Mouse (Mus musculus) gastrocnemius, postnatal 4 days (tissue): Measurements from ENCODE around the gene Cpa4. TPM values are rescaled to one million over a fixed set of nuclear protein-coding genes. Genes with fewer than 3 reads are reported as not detected.

Source experiments
- DNase-seq, 2 experiments: peaks; one replicate each; pipeline ENCODE4 v3.0.0; 2021 to 2022; ENCODE audit warnings: low spot score in 2 of 2, mixed read lengths in 2 of 2
- total RNA-seq, 2 experiments: library from RNA; stranded (reverse); gene quantifications; 2 replicates each; pipeline ENCODE4 v1.2.3; 2021

Cpa4 gene
- total RNA-seq, 2 experiments from 2014 or later, result 1.7 to 2.0 TPM

- DNase-seq, result no peak
Observed at GRCm38 (mm10) chr6:30591851-30592404, 23.8 kb downstream of the Cpa4 start.

DNA sequence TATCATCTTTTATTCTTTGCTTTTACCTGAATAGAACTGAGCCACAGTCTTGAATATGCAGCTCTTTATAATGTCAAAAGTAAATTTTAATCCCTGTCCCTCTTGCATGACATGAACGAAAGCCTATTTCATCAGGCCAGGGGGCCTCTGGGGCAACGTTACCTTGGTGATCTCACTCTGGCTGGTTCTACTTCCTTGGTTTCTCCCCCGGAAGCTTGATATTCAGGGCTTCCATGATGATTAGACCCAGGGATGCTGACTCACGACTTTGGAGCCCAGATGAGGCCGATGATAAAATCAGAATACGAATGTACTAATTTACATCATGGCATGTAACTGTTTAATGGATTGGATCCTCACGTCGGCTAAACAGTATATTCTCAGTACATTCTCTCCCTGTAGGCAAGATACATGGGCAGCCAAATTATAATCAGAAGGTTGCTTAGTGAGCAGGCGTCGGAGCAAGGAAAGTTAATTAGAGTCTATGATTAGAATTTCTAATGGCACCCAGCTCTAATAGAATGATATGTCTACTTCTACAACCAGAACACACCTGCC is 24.3 kb downstream of the Cpa4 start:
- no peak for DNase-seq

DNA sequence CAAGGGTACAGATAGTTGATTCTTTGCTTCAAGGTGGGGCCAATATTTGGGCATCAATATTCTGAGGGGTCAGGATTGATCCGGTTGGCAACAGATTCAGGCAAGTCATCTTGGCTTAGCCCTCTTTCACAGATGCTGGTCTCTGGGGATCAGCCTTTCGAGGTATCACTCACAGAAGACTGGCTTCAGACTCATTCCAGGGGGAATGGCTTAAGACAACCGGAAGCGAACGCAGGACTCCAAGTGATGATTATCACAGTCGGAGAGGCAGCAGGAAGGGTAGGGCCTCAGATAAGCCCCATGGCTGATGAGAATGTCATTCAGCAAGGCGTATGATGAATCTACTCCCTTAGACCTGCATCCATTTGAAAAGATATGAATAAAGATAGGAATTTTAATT is 26.2 kb downstream of the Cpa4 start:
- DNase-seq, result no peak

- DNase-seq, result no peak
Observed at GRCm38 (mm10) chr6:30596230-30596898, 28.2 kb downstream of the Cpa4 start.

GRCm38 (mm10) chr6:30600033-30600432 is 31.9 kb downstream of the Cpa4 start:
- no peak for DNase-seq

DNA sequence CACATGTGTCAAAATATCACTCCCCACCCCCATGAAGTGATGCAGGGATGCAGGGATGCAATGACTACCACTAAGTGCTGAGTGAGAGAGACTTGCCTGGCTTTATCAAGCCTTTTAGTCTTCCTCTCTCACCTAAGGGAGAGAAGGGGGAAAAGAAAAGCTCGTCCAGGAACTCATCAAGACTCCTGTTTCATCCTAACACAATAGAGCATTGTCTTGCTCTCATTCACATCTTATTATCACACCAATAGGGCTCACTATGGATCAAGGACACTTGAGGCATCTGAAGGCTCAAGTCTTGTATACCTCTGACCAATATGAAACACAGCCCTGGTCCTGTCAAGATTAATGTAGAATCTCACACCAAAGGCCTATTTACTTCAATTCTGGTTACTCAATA is 32.8 kb downstream of the Cpa4 start:
- DNase-seq, result no peak

- DNase-seq, result no peak
Observed at GRCm38 (mm10) chr6:30604342-30604867, 36.2 kb downstream of the Cpa4 start.

DNA sequence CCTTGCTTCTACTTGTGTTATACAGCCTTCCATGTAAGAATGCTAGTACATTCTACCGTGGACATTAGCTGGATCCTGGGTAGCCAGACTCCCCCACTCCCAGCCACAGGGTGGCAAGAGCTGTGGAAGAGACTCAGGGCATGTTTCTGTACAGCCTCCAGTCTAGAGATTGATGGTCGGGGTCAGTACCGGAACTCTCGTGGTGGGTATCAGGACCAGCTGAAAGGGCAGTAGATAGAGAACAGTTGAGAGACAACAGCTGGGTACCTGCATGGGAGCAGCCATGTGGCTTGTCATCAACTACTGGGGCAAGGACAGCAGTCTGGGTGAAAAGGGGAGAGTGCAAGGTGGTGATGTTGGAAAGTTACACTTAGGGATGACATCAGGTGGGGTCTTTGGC is 36.9 kb downstream of the Cpa4 start:
- no peak for DNase-seq

- no peak for DNase-seq
Observed at GRCm38 (mm10) chr6:30605672-30606071, 37.5 kb downstream of the Cpa4 start.

DNA sequence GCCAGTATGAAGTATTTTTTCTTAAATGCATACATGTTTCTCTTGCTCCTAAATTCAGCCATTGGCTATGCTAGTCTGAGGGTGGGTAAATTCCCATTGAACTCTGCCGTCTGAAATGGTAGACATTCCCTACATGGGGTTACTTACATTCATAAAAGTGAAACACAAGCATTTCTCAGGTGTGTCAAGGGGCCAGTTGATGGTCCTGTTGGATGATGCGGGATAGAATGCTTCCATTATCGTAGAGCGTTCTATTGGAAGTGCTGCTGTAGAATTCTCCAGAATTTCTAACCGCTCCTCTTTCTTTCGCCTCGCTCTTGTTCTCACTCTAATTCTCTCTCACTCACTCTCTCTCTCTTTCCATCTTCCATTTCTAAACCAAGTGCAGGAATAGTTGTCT is 42.5 kb downstream of the Cpa4 start, which contains the start of gene Cpa5:
Gene Cpa5 (plus strand): TSS at position 301 of the 400 bp plus-strand sequence.
- DNase-seq, result no peak

- no peak for DNase-seq
Observed at GRCm38 (mm10) chr6:30611212-30611611, 43.0 kb downstream of the Cpa4 start.

DNA sequence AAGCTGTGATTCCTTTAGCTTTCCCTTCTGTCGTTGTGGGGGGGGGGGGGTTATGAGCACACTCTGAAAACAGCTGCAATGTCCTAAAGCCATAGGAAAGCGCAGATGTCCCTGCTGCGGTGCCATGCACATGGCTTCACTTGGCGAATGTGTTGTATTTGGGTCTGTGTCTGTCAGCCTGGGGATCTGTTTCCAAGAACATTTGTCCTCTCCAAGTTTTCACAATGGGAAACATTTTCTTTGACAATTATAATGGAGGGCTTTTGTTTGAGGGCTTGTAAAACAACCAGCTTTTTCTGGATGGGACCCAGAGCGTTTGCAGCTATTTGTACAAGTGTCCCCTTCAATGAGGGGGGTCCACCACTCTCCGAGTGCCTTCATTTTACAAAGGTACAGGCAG is 46.1 kb downstream of the Cpa4 start:
- no peak for DNase-seq

GRCm38 (mm10) chr6:30615741-30616140 is 47.6 kb downstream of the Cpa4 start:
- no peak for DNase-seq

DNA sequence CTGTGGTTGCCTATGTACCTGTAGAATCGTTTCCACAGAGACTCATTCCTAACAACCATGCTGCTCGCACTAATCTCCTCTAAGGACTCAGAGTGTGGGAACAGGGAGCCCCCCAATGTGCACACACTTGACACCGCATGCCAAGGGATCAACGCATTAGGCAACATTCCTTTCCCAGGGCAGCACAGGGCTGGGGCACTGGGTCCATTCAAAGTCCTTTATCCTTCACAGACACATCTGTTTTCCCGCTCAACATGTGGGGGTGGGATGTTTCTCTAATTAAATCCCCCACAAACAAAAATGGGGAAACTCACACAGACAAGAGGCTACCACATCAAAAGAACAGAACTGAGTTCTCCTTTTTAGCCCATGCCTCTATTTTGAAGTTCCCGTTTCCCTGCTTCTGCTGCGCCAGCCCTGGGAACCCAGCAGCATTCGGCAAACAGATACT is 48.3 kb downstream of the Cpa4 start:
- no peak for DNase-seq

DNA sequence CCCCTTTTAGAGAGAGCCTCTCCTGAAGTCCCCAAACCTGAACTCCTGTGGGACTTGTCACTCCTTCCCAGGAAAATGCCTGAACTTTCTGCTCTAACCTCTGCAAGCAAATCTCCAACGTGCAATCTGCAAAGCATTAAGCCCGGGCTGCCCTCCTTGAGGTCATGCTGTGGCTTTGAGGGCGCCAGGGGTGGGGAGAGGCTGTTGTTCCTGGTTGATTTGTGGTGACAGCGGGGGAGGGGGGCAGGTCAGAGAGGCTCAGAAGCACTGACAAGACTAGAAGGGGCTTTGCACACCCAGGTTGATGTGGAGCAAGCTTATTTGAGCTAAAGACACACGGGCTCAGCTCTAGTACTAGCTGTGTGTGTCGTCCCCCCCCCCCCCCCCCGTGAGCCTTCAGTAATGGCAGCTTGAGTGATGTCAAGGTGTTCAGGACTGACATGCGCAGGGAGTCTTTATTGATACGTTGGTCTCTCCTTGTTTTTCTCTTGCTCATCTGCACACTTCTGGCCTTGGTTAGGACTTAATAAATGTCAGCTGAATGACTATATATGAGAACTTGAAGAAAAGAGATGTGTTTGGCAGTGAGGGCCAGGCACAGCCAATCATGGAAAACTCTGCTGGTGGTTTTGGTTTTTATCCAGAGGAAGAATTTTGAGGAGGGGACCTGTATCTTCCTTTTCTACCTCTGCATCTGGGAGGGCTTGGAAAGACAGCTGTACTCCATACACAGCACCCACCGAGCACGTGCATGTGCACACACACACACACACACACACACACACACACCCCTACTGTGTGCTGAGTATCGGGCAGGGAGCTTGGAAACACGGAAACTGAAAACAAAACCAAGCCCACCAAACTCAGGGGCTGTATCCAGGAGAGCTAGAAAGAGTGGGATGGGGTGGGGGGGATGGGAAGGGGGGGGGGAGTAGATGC is 49.1 kb downstream of the Cpa4 start:
- no peak for DNase-seq

GRCm38 (mm10) chr6:30617959-30618590 is 49.9 kb downstream of the Cpa4 start:
- DNase-seq, result no peak

DNA sequence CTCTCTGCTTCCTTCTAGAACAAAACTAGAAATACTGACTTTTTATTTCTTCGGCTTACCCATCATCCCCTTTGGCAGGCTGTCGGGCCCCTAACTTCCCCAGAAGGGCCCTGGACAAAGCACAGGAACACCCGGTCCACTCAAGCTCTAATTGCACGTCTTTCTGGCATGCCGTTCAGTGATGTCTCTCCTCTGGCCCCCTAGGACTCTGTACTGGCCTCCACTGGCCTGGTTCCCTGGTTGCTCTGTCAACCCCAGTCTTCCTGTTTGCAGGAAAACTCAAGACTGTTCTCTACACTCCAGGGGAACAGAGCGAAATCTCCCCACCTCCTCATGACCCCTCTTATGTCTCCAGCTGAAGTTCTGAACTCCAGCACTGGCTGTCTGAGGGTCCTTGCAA is 50.6 kb downstream of the Cpa4 start:
- DNase-seq, result peak in 1 of 2 experiments; percentile 57

- DNase-seq, result no peak
Observed at GRCm38 (mm10) chr6:30619606-30620005, 51.4 kb downstream of the Cpa4 start.

GRCm38 (mm10) chr6:30620591-30620990 is 52.4 kb downstream of the Cpa4 start:
- peak in 1 of 2 experiments; percentile 45 for DNase-seq

- DNase-seq, result no peak
Observed at GRCm38 (mm10) chr6:30620994-30621393, 52.8 kb downstream of the Cpa4 start.

GRCm38 (mm10) chr6:30621986-30622389 is 53.8 kb downstream of the Cpa4 start:
- no peak for DNase-seq
